Mouse (Mus musculus) embryonic facial prominence, embryonic 10.5 days (tissue): ENCODE results near the gene Abcc12. TPM values are rescaled to one million over a fixed set of nuclear protein-coding genes. Genes with fewer than 3 reads are reported as not detected.

Experiments
- DNase-seq: peaks from one replicate; pipeline ENCODE4 v3.0.0-alpha.2; 2017; ENCODE audit warnings: low spot score
- H3K27ac ChIP-seq: fragments of 300-500 bp; sonication (generic); replicated peaks from 2 replicates; pipeline ENCODE4 v1.5.1; 2016; ENCODE audit warnings: mild to moderate bottlenecking
- H3K27me3 ChIP-seq: fragments of 300-500 bp; sonication (generic); replicated peaks from 2 replicates; pipeline ENCODE4 v1.6.1; 2016; ENCODE audit warnings: low read depth, mild to moderate bottlenecking; ENCODE audit not compliant: poor library complexity, severe bottlenecking
- H3K36me3 ChIP-seq: fragments of 300-500 bp; sonication (generic); replicated peaks from 2 replicates; pipeline ENCODE4 v1.6.1; 2016; ENCODE audit warnings: mild to moderate bottlenecking, moderate library complexity
- H3K4me1 ChIP-seq: fragments of 300-500 bp; sonication (generic); 2 replicates; pipeline ENCODE4 v1.6.1; 2016
- H3K4me3 ChIP-seq: fragments of 300-500 bp; sonication (generic); 2 replicates; pipeline ENCODE4 v1.5.1; 2016; ENCODE audit warnings: mild to moderate bottlenecking, moderate library complexity
- H3K9me3 ChIP-seq: fragments of 300-500 bp; sonication (generic); 2 replicates; pipeline ENCODE4 v1.6.1; 2016; ENCODE audit warnings: mild to moderate bottlenecking
- WGBS: fragments of 180-500 bp; shearing (Covaris S2); methylation state at CpG from one replicate; pipeline ENCODE4 v1.1.7; 2016; 5-methylcytosine and 5-hydroxymethylcytosine counted together
- polyA plus RNA-seq: library from polyadenylated mRNA; unstranded; fragments of >200 nt; fragmentation: Nextera tagmentation; extraction: Ambion mirVana; gene quantifications from 2 replicates; pipeline ENCODE4 v1.2.1, GENCODE M21; 2016

The Abcc12 gene
- polyA plus RNA-seq, 1 experiment from 2014 or later = not detected

GRCm38 (mm10) chr8:86563674-86564073 lies 16.8 kb downstream of the Abcc12 start:
- H3K27ac ChIP-seq = no peak overlapping the region
- H3K36me3 ChIP-seq = no peaks in the 10 kb centered on the region
- H3K4me3 ChIP-seq = no peak overlapping the region
- 88% methylated on average over 9 of the region's 9 CpGs for WGBS
- no peaks in the 10 kb centered on the region for H3K27me3 ChIP-seq
- H3K4me1 ChIP-seq = no peaks in the 10 kb centered on the region
- no peak for DNase-seq
- H3K9me3 ChIP-seq = no peaks in the 10 kb centered on the region

- H3K4me1 ChIP-seq = no peaks in the 10 kb centered on the region
- H3K36me3 ChIP-seq = no peaks in the 10 kb centered on the region
- 63% methylated on average over 1 of the region's 1 CpGs for WGBS
- no peaks in the 10 kb centered on the region for H3K9me3 ChIP-seq
- no peak overlapping the region for H3K4me3 ChIP-seq
- DNase-seq = no peak
- H3K27ac ChIP-seq = no peak overlapping the region
- H3K27me3 ChIP-seq = no peaks in the 10 kb centered on the region
Observed at GRCm38 (mm10) chr8:86561737-86562136, 18.7 kb downstream of the Abcc12 start.

- H3K9me3 ChIP-seq = no peaks in the 10 kb centered on the region
- H3K4me1 ChIP-seq = no peaks in the 10 kb centered on the region
- no peak overlapping the region for H3K4me3 ChIP-seq
- H3K36me3 ChIP-seq = no peaks in the 10 kb centered on the region
- WGBS = 90% methylated on average over 10 of the region's 10 CpGs
- no peak overlapping the region for H3K27ac ChIP-seq
- DNase-seq = no peak
- H3K27me3 ChIP-seq = no peaks in the 10 kb centered on the region
Observed at GRCm38 (mm10) chr8:86560688-86561065, 19.8 kb downstream of the Abcc12 start.

GRCm38 (mm10) chr8:86559947-86560687 lies 20.4 kb downstream of the Abcc12 start:
- no peaks in the 10 kb centered on the region for H3K4me1 ChIP-seq
- no peak for DNase-seq
- no peaks in the 10 kb centered on the region for H3K9me3 ChIP-seq
- no peaks in the 10 kb centered on the region for H3K36me3 ChIP-seq
- WGBS = 89% methylated on average over 15 of the region's 15 CpGs
- no peaks in the 10 kb centered on the region for H3K27me3 ChIP-seq
- no peak overlapping the region for H3K27ac ChIP-seq
- H3K4me3 ChIP-seq = no peak overlapping the region

- Histone ChIP-seq H3K9me3 (no peaks in the 10 kb centered on the region), H3K4me1 (no peaks in the 10 kb centered on the region), H3K27me3 (no peaks in the 10 kb centered on the region), H3K36me3 (no peaks in the 10 kb centered on the region), H3K4me3 (no peak overlapping the region), H3K27ac (no peak overlapping the region)
- no peak for DNase-seq
- WGBS = 87% methylated on average over 15 of the region's 15 CpGs
Observed at GRCm38 (mm10) chr8:86557186-86558045, 23.1 kb downstream of the Abcc12 start.

- no peaks in the 10 kb centered on the region for H3K36me3 ChIP-seq
- no peaks in the 10 kb centered on the region for H3K27me3 ChIP-seq
- 87% methylated on average over 2 of the region's 2 CpGs for WGBS
- no peaks in the 10 kb centered on the region for H3K9me3 ChIP-seq
- H3K27ac ChIP-seq = no peak overlapping the region
- no peaks in the 10 kb centered on the region for H3K4me1 ChIP-seq
- DNase-seq = no peak
- H3K4me3 ChIP-seq = no peak overlapping the region
Observed at GRCm38 (mm10) chr8:86555564-86555963, 24.9 kb downstream of the Abcc12 start.

- H3K4me1 ChIP-seq = no peaks in the 10 kb centered on the region
- no peaks in the 10 kb centered on the region for H3K9me3 ChIP-seq
- H3K4me3 ChIP-seq = no peak overlapping the region
- no peaks in the 10 kb centered on the region for H3K27me3 ChIP-seq
- H3K36me3 ChIP-seq = no peaks in the 10 kb centered on the region
- DNase-seq = no peak
- H3K27ac ChIP-seq = no peak overlapping the region
- 87% methylated on average over 12 of the region's 12 CpGs for WGBS
Observed at GRCm38 (mm10) chr8:86554220-86554891, 26.1 kb downstream of the Abcc12 start.

- Histone ChIP-seq H3K27ac (no peak overlapping the region), H3K4me3 (no peak overlapping the region), H3K27me3 (no peaks in the 10 kb centered on the region), H3K9me3 (no peaks in the 10 kb centered on the region), H3K36me3 (no peaks in the 10 kb centered on the region), H3K4me1 (no peaks in the 10 kb centered on the region)
- WGBS = 90% methylated on average over 10 of the region's 10 CpGs
- DNase-seq = no peak
Observed at GRCm38 (mm10) chr8:86550516-86550915, 30.0 kb downstream of the Abcc12 start.

- no peaks in the 10 kb centered on the region for H3K27me3 ChIP-seq
- H3K27ac ChIP-seq = no peak overlapping the region
Observed at GRCm38 (mm10) chr8:86546001-86546400, 34.5 kb downstream of the Abcc12 start.

GRCm38 (mm10) chr8:86540906-86541305 lies 39.6 kb downstream of the Abcc12 start:
- WGBS = 95% methylated on average over 6 of the region's 6 CpGs
- Histone ChIP-seq H3K27me3 (no peaks in the 10 kb centered on the region), H3K9me3 (no peaks in the 10 kb centered on the region), H3K4me1 (peaks cover 5% of the 10 kb centered on the region; the same call in 1 of the 2 replicates), H3K4me3 (no peak overlapping the region), H3K36me3 (no peaks in the 10 kb centered on the region), H3K27ac (no peak overlapping the region)
- DNase-seq = no peak

More at GRCm38 (mm10) chr8:86546001-86546400, 34.5 kb downstream of the Abcc12 start:
- H3K4me3 ChIP-seq = no peak overlapping the region
- no peak for DNase-seq
- H3K4me1 ChIP-seq = no peaks in the 10 kb centered on the region
- no peaks in the 10 kb centered on the region for H3K36me3 ChIP-seq
- no peaks in the 10 kb centered on the region for H3K9me3 ChIP-seq
- 88% methylated on average over 1 of the region's 1 CpGs for WGBS

- Histone ChIP-seq H3K27me3 (no peaks in the 10 kb centered on the region), H3K27ac (no peak overlapping the region), H3K9me3 (no peaks in the 10 kb centered on the region), H3K4me3 (no peak overlapping the region), H3K36me3 (no peaks in the 10 kb centered on the region), H3K4me1 (peaks cover 10% of the 10 kb centered on the region; the same call in 1 of the 2 replicates)
- DNase-seq = no peak
- WGBS = 92% methylated on average over 2 of the region's 2 CpGs
Observed at GRCm38 (mm10) chr8:86540376-86540775, 40.1 kb downstream of the Abcc12 start.

- no peaks in the 10 kb centered on the region for H3K36me3 ChIP-seq
- H3K9me3 ChIP-seq = no peaks in the 10 kb centered on the region
- 0 out of 2 replicates have a peak, but pooled peaks cover 4% of the 10 kb centered on the region for H3K27me3 ChIP-seq
- peaks cover 15% of the 10 kb centered on the region for H3K4me1 ChIP-seq
- WGBS = 76% methylated on average over 3 of the region's 3 CpGs
- no peak for DNase-seq
- no peak overlapping the region for H3K4me3 ChIP-seq
- no peak overlapping the region for H3K27ac ChIP-seq
Observed at GRCm38 (mm10) chr8:86536663-86536987, 43.9 kb downstream of the Abcc12 start.
